Mouse (Mus musculus) hindlimb bud, embryonic 11.5 days (tissue): ENCODE measurements around the gene Prr15l.

Source experiments
- DNase-seq: peaks from one replicate; pipeline ENCODE4 v3.0.0-alpha.2; 2012; ENCODE audit warnings: low read depth, low spot score; ENCODE audit errors: extremely low spot score

Gene Prr15l

DNA sequence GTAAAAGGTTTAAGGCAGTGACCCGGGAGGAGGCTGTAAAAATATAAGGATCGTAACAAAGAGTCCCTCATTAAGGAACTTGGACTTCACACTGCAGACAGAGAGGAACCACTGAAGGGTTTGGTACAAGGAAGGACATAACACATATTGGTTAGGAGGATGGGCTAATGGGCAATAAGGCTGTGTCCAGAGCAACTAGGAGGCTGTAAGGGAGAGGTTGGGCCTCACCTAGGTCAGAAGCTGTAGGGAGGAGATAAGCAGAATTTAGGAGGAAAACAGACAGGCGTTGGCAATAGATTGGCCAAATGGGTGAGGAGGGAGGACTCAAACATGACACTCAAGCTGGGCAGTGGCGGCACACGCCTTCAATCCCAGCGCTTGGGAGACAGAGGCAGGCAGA, 10.5 kb upstream of the Prr15l start:
- DNase-seq, result no peak

DNA sequence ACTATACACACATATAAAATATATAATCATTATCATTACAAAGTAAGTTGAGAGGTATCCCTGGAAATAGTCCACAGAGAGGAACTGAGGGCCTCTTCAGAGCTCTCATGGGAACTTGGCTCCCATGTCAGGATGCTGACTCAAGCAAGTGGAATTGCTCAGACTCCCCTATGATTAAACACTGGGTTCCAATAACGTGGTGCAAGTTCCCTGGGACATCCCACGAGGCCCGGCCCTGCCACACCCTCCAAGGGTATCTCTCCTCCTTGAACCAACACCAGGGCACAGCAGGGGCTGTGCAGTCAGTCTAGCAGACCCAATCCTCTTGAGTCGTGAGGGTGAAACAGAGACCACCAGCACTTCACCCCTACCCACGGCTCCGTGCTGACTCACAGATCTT, 8.9 kb upstream of the Prr15l start:
- DNase-seq, result no peak

DNA sequence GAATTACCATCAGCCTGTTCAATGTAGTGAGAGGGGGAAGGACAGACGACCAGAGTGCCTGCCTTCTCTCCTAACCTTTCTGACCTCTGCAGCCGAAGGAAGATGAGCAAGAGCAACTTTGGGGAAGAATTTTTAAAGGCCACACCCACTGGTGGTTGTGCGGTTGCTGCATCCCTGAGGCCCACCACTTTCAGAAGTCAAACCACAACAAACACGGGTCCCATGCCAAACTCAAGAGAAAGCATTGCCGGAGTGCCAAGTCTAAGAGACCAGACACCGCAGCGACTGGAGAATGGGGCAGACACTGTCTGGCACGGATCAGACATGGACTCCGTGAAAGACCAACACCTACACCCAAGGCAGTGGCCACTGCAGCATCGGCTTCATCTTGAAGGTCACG, 3.0 kb upstream of the Prr15l start:
- DNase-seq, result no peak

DNA sequence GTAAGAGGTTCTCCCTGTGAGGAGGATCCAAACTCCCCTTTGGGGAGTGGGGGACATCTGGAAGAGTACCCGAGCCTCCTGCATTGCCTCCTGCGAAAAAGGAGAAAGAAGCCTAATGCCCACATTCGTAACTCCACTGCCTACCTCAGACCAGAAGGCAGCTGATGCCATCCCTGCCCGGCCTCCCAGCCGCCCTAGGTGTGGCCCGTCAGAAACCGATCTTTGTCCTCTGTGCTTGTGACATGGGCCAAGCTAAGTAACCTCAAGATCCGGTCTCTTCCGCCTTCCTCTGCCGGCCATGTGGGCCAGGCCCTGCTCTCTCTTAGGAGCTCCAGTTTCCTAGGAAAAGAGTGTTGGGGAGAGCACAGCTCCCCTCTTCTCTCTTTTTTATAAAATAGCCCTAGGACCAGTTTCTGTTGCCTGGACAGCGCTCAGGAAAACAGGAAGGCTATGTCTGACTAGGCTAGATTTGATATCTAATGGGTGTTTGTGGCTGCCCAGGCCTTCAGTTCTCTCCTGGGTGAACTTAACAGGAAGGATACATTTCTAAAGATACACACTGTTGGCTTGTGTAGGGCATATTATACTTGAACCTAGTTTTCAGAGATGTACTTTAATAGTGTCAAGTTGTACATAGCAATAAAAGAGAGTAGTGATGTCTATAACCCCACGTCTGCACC, 2.3 kb upstream of the Prr15l start:
- no peak for DNase-seq

- no peak for DNase-seq
Observed at GRCm38 (mm10) chr11:96926587-96926986, 1.3 kb upstream of the Prr15l start.

DNA sequence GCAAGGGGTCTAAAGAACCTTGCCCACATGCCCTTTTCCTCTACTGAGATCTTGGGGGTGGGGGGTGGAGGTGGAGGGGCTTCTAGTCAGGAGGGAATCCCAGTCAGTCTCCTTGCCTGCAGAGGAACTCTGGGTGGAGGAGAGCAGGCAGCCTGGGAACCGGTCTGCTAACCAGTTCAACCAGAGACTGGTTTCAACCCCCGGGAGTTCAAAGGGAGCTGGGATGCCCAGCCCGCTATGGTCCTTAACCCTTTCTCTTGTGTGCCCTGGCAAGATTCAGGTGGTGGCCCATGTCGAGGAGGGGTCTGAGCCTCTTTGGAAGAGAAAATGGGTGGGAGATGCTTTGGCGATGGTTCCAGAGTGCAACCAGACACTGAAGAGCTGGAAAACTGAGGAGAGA, 787 bp downstream of the Prr15l start:
- DNase-seq, result no peak

DNA sequence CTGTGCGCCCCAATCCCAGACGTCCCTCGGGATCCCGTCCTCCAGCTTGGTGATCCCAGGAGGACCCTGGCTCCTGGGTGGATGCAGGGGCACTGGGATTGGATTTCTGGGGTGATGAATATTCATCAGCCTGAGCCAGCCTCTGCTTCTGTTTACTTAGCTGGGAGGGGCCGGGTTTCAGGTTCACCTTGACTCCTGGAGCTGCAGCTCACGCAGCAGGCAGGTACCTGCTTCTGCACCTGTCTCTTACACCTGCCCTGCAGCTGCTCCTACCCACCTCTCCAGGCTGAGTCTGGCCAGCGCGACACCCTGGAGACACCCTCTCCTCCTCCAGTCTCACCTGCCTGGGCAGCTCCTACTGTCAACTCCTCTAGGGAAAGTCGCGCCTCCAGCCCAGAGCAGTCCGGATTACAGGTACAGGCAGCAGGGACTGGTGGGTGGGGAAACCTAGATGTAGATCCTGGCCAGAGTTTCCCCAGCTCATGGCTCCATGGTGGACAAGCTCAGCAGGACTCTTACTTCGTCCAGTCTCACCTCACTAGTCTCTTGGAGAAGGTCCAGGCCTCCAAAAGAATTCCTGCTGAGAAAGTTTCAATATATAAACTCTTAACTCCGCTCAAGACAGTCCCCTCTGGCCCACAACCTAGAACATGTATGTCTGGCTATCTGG, 1.3 kb downstream of the Prr15l start:
- no peak for DNase-seq

GRCm38 (mm10) chr11:96929766-96930331, 1.9 kb downstream of the Prr15l start:
- DNase-seq, result no peak

GRCm38 (mm10) chr11:96931327-96932062, 3.6 kb downstream of the Prr15l start:
- no peak for DNase-seq

GRCm38 (mm10) chr11:96933562-96934276, 5.8 kb downstream of the Prr15l start:
- DNase-seq, result no peak

GRCm38 (mm10) chr11:96934921-96935356, 7.0 kb downstream of the Prr15l start:
- DNase-seq, result no peak

DNA sequence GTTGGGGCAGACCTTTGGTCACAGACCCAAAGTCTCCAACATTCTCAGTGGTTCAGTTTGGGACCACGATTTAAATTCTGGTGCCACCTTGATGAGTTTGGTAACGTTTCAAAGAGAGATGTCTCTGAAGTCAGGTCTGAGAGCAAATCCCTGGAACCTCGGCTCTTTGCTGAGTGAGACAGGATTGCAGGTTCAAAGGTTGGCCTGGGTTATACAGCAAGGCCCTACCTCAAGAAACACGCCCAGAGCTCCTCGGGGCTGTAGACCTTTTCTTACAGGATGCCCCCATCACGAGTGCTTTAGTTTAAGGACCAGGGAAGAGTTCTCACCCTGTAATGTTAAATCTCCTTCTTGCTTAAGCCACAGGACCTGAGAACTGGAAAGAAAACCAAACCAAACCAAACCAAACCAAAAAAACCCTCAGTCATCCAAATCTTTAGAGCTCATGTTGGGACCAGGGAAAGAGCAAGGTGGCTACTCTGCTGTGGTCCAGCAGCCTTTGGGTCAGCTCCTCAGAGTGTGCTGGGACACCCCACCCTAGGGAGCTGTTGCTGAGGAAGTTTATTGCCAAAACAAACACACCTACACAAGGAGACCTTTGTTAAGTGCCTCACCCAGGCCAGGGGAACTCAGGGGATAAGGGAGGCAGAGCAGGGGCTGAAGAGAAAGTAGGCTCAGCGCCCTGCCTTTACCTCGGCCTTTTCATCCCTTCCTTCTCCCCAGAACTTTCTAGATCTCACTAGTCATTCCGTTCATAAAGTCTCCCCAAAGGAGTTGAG, 8.2 kb downstream of the Prr15l start:
- no peak for DNase-seq

DNA sequence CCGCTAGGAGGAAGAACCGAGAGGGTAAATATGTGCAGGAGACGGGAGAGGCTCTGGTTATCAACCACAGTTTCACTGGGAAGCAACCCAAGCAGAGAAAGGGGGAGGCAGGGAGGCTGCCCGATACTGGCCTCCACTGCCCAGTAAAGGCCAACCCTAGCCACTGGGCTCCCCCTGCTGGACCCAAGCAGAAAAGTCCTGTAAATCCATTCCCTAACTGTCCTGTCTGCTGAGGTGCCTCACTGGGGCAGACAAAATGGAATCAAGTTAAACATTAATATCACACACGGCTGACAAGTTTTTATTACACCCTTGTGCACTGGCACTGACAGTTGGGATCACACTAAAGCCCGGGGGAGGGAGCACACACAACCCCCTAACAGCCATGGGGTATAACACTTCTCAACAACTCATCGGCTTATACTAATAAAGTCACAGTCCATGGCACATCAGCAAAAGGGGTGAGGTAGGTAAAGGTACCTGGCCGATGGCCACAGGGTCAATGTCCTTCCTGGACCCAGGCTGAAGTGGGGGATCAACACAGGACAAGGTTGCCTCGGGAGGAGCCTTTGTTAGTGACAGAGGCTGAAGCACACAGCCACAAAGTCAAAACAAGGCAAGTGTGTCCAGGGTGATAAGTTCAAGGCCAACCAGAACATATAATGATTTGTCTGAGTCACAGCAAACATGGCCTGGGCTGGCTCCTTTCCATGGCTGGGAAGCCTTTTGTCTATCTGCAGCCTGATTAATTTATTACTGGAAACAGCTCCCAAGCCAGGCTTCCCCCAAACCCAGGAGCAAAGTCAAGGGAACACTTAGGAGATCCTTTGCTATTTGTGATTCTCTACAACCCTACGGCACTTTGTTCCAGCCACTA, 9.9 kb downstream of the Prr15l start:
- DNase-seq, result no peak

GRCm38 (mm10) chr11:96938426-96938800, 10.5 kb downstream of the Prr15l start:
- DNase-seq, result no peak

GRCm38 (mm10) chr11:96940578-96941465, 12.9 kb downstream of the Prr15l start:
- no peak for DNase-seq

DNA sequence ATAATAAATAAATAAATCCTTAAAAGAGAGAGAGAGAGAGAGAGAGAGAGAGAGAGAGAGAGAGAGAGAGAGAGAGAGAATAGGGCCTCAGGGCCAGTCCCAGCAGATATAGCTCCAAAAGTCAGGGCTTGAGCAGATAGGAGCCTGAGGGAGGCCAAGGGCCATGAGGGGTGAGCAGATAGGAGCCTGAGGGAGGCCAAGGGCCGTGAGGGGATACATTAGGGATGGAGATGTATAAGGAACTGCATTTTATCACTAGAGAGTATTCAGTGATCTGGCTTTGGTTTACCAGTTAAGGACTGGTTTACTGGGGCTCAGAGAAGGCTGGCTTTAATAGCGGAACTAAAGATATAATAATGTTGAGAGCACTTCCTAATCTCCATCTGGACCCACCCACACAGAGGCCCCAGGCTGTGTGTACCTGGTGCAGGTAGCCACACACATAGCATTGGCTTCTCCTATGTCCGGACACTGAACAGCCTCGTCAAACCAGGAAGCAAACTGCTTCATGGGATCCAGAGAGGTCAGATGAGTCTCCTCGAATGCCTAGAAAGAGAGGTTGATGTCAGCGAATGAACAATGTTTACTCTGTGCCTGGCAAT, 14.2 kb downstream of the Prr15l start:
- no peak for DNase-seq

- peak; percentile 91 for DNase-seq
Observed at GRCm38 (mm10) chr11:96943746-96944304, 15.9 kb downstream of the Prr15l start, which contains the start of gene Pnpo. TSS of gene Pnpo (minus strand) at chr11:96943986.
